Mouse (Mus musculus) cortical plate, adult 2 months (tissue): Measurements from ENCODE around the gene Tmem51.

Experiments
- CTCF ChIP-seq: fragments of 200-500 bp; IDR thresholded peaks from 2 replicates; pipeline ENCODE4 v1.5.1; 2011; ENCODE audit warnings: mild to moderate bottlenecking, control low read depth, low read length; ENCODE audit not compliant: insufficient read depth; ENCODE audit errors: extremely low read depth
- POLR2A ChIP-seq: fragments of 200-500 bp; IDR thresholded peaks from 2 replicates; pipeline ENCODE4 v1.6.1; 2011; ENCODE audit warnings: mild to moderate bottlenecking, low read length, control low read depth; ENCODE audit not compliant: insufficient read depth; ENCODE audit errors: extremely low read depth

- TF ChIP-seq POLR2A (no peak), CTCF (no peak)
These were observed 7.2 kb downstream of the Tmem51 start for GRCm38 (mm10) chr4:142076883-142077282.
